Mouse (Mus musculus) megakaryocyte, embryonic 14.5 days (primary cell): Measurements from ENCODE around the gene Rfx4.

Source experiments
- FLI1 ChIP-seq: IDR thresholded peaks from 2 replicates; pipeline ENCODE4 v1.6.1; 2012; ENCODE audit warnings: low read length, inconsistent platforms, mixed read lengths
- GATA1 ChIP-seq: IDR thresholded peaks from 3 replicates; pipeline ENCODE4 v1.6.1; 2012; ENCODE audit warnings: mixed read lengths, low read length, inconsistent platforms, borderline replicate concordance

- TF ChIP-seq GATA1 (no peak), FLI1 (no peak)
Measured at GRCm38 (mm10) chr10:84948970-84949683, 193.3 kb downstream of the Rfx4 start.
